18 mouse cellular contexts compared by ENCODE assay signal in the genomic region with DNA sequence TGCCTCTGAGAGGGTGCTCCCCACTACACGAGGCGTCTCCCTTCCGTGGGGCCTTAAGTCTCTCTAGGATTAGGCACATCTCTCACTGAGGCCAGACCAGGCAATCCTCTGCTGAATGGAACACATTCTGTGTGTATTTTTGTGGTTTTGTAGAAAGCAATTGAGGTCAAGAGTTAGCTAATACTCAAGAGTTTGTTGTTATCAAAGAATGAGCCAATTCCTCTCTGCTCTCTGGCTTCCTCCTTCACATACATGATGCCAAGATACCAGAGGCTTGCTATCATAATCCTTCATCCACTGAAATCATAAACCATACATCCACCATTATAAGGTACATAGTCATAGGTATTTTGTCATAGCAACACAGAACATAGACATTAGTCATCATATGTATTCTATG.
"Had no signal": no experiment of that assay in that cellular context is flagged by ENCODE, and none has a peak within 500 bp of the region (broad histone marks: within the 10 kb centered on the region; RNA-seq: fewer than 3 reads in every experiment).

No protein-coding gene starts in this region.

- ATAC-seq: hindbrain, postnatal 0 days; intestine, embryonic 16.5 days; liver, embryonic 12.5 days had no signal

- DNase-seq: gastrocnemius, adult 2 months; gastrocnemius, postnatal 10 days; gastrocnemius, postnatal 25 days; heart, adult 11 months; heart, adult 2 months; heart, postnatal 14 days; heart, postnatal 36 days; kidney, adult 11 months; kidney, adult 2 months; kidney, adult 9 months; kidney, postnatal 14 days; kidney, postnatal 36 days; layer of hippocampus, adult 9-11 months; layer of hippocampus, postnatal 36 days; left cerebral cortex, postnatal 4 days had no signal
